Comparison of ENCODE assay signal across 14 mouse cellular contexts in genomic region chr3:59261709-59262472, GRCm38 (mm10). TPM values are rescaled to one million over a fixed set of nuclear protein-coding genes. Genes with fewer than 3 reads are reported as not detected.
DNase-seq lines count a peak whose midpoint lies in the region; TF ChIP-seq lines count a peak whose summit lies in the region.
"Had no signal": no experiment of that assay in that cellular context is flagged by ENCODE, and none has a peak within 500 bp of the region (broad histone marks: within the 10 kb centered on the region; RNA-seq: fewer than 3 reads in every experiment).

No protein-coding gene starts in this region.

- peak; percentile 32 for DNase-seq in embryo, embryonic 11 days
- DNase-seq in embryo, embryonic 10 days (ENCODE audit: low spot score) = no peak
- no peak for DNase-seq in lung, adult 2 months
- DNase-seq in lung, adult 18-20 months = no peak
- peak; percentile 57 for DNase-seq in CD4-positive, CD25-positive, alpha-beta regulatory T cell, adult 2 months (ENCODE audit: low read depth, low spot score)
- DNase-seq in induced T-regulatory cell, adult 2 months (ENCODE audit: low read depth) = peak; percentile 70
- no peak for DNase-seq in lung, postnatal 25 days (ENCODE audit: low spot score)
- DNase-seq in cerebellum, adult 11 months = no peak
- DNase-seq: adrenal gland, postnatal 25 days; cerebellum, adult 2 months; heart, postnatal 10 days; kidney, adult 2 months had no signal

- H3K4me1 ChIP-seq in lung, adult 2 months (ENCODE audit: control insufficient read depth, insufficient read depth, low read length) = no peaks in the 10 kb centered on the region
- H3K4me1 ChIP-seq: stomach, embryonic 15.5 days had no signal

- WGBS in lung, adult 2 months = 63% methylated on average over 9 of the region's 9 CpGs

- TF ChIP-seq CTCF in lung, adult 2 months (IDR thresholded peaks at IDR 0.05; ENCODE audit: insufficient read depth, low read length) = no peak

- H3K4me3 ChIP-seq in lung, adult 2 months (replicated peaks; ENCODE audit: extremely low read depth, low read depth, low read length) = peak overlapping the region; percentile 16
- H3K4me3 ChIP-seq: stomach, embryonic 15.5 days had no signal

- no peak for TF ChIP-seq POLR2A in lung, adult 2 months (IDR thresholded peaks at IDR 0.05; ENCODE audit: borderline replicate concordance, extremely low read depth, low read depth, low read length)

RNA-seq across cellular contexts. Expression of gene P2ry12, which starts 0.8 kb away (rescaled TPM):
- polyA plus RNA-seq in lung, adult 2 months (2012; rRNA removed) = 3.0 and 4.6 TPM in 2 replicates
- polyA plus RNA-seq: Patski had no signal

RNA-seq across cellular contexts. Expression of gene P2ry13, which starts 51.2 kb away (rescaled TPM):
- 3.0 TPM in 2 replicates for polyA plus RNA-seq in lung, adult 2 months (2012; rRNA removed)
- polyA plus RNA-seq: Patski had no signal

Comparison
In these comparisons a context has a peak if more than half of its experiments do, and no peak if none do; other contexts are left out.
1. DNase-seq: peak in embryo, embryonic 11 days (single experiment), CD4-positive, CD25-positive, alpha-beta regulatory T cell, adult 2 months (single experiment) and induced T-regulatory cell, adult 2 months (single experiment); none in embryo, embryonic 10 days (single experiment), lung, adult 2 months (single experiment), lung, adult 18-20 months (0 of 2), lung, postnatal 25 days (single experiment) and cerebellum, adult 11 months (single experiment).